Mouse (Mus musculus): ENCODE data around the gene Akr1c13.
"Not testable (repeated sequence)": the region's sequence is repeated elsewhere in the genome, so short reads cannot be mapped to it uniquely, and the experiment has no call there.

Gene Akr1c13

DNA sequence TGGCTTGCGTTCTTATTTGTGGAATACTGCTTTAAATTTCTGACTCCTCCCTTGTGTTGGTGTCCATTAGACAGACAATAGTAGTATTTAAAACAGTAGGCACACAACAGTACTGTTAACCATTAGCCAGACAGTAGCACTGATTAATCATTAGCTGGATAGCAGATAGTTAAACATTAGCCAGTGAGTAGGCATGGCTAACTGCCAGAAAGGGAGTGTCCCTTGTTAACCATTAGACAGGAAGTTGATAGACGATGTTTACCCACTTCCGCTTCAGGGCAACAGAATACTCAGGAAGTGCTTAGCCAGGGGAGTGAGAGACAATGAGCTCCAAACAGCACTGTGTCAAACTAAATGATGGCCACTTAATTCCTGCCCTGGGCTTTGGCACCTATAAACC is at the start of gene Akr1c13:
TSS of gene Akr1c13 (plus strand) at position 247 of the 400 bp plus-strand sequence.
- DNase-seq (ENCODE audit: extremely low read depth, low read depth, low spot score) = no peak

DNA sequence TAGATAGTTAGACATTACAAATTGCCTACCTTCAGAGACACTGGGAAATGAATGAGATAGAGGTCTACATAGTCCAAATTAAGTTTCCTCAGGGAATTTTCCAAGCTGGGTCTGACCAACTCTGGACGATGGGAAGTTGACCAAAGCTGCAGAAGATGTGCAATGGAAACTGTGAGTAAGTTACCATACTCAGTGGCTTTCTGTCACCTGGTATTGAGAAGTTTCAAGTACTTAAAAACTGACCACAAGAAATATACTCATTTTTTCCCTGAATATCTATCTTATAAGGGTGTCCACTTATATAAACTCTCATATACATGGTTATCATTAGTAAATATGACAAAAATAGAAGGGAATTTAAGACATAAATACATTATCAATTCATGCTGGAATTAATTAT is 46.7 kb upstream of the Akr1c13 start:
- DNase-seq (ENCODE audit: extremely low read depth, low read depth, low spot score) = no peak

DNA sequence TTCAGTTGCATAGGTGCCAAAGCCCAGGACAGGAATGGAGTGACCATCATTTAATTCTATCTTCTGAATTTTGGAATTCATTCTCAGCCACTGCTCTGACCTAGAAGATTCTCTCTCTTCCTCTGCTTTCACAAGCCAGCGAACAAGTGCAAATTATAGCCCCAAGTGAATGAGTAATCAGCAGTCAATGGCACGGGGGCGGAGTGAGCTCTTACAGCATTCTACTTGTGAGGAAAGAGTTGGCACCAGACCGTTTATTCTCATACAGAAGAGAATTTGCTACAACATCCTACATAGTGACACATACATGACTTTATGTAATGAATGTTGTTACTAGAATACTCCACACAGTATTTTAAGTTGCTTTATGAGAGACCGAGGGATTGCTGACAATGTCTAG is 40.4 kb upstream of the Akr1c13 start, which contains the start of gene Akr1c18:
TSS of gene Akr1c18 (minus strand) at position 137 of the 400 bp plus-strand sequence.
- peak; percentile 75 for DNase-seq (ENCODE audit: extremely low read depth, low read depth, low spot score)

DNA sequence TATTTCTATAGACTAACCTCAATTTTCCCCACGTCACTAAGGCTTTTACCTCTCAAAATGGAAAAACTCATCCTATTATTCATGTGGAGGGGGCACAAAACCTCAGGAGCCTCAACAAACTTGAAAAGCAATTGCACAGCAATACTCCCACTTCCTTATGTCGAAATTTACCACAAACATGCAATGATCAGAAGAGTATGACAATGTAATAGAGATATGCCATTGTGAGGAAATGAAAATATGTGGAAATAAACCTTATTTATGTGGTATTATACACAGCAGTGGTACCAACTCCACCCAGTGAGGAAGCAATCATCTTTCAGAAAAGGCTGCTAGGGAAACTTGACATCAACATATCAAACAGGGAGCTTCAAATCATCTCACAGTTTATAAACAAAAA is 38.0 kb upstream of the Akr1c13 start:
- DNase-seq (ENCODE audit: extremely low read depth, low read depth, low spot score) = no peak

DNA sequence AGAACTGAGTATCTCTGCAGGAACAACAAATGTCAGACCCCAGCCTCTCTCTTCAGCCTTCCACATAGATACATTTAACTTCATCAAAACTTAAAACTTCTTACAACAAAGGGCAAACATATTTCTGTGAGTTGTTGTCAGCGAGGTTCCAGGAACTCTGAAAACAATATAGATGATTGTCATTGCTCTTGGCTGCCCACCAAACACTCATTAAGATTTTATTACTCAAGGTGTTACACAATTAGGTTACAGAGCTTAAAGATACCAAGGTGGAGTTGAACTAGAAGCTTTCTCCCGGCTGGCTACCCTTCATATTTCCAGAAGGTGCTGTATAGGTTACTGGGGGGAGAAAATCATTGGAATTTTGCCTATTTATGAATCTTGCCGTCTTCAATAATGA is 37.4 kb upstream of the Akr1c13 start:
- peak; percentile 51 for DNase-seq (ENCODE audit: extremely low read depth, low read depth, low spot score)

DNA sequence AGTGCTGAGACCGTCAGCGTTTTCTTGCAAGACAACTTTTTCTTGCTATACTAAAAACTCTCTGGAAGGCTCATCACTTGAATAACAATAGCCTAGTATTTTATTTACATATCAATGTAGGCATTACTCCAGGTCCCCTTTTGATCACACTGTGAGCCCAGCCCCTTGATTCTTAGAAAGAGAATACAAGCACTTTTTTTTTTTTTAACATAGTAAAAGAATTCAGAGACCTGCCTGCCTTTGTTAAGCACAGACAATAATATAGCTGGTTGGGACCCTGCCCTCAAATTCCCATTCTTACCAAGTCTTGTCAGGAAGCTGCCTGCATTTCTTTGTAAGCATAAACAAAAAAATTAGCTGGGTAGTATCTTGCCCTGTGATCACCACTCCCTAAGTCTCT is 35.7 kb upstream of the Akr1c13 start:
- no peak for DNase-seq (ENCODE audit: extremely low read depth, low read depth, low spot score)

DNA sequence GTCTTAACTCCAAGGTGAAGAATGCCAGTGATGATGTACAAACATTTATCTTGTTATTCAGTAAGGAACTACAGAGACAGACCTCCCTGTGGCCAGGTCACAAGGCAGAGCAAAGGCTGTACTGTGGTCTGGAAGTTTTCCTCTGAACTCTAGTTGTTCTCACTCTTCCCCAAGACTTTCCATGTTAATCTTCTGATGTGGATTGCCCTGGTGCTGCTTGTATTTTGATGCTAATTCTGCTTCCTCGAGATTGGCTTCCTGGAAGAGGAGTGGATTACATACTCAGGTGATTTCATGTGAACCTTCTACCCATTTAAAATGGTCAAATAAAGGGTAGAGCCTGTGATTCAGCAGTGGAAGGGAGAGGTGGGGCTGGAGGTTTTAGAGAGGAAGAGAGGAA is 22.9 kb upstream of the Akr1c13 start:
- no peak for DNase-seq (ENCODE audit: extremely low read depth, low read depth, low spot score)

DNA sequence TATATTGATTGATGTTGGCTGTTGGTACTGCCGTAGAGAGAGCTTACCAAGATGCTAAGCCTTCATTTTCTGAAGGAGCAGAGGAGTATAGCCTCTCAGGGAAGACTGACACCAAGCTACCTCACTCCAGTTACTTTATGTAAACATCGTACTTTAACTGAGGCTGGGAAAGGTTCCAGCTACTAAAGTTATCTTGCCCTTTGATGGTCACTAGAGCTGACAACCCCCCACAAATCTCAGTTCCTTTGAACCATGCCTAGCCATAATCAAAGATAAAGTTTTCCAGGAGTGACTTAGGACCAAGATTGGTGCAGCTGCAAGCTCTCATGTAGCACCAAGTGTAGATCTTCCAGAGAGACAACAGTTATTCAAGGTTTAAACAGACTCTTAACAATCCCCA is 18.0 kb upstream of the Akr1c13 start:
- DNase-seq (ENCODE audit: extremely low read depth, low read depth, low spot score) = no peak

DNA sequence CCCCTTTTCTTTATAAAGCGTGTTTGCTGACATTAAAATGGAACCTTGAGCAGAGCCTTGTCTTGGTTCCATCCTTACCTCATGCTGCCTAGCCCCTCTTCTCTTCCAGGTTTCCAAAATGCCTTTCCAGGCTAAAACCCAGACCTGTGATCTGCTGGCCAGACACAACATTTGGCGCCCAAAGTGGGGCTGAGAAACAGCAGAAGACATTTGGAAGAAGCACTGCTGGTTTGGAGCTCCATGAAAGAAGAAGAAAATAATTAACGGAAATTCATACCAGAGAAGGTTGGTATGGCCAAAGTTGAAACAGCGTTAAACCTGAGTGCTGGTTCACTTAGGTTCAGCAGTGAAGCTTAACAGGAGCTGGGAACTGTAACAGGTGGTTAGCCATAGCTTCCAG is 9.6 kb upstream of the Akr1c13 start:
- DNase-seq (ENCODE audit: extremely low read depth, low read depth, low spot score) = not testable (repeated sequence)

DNA sequence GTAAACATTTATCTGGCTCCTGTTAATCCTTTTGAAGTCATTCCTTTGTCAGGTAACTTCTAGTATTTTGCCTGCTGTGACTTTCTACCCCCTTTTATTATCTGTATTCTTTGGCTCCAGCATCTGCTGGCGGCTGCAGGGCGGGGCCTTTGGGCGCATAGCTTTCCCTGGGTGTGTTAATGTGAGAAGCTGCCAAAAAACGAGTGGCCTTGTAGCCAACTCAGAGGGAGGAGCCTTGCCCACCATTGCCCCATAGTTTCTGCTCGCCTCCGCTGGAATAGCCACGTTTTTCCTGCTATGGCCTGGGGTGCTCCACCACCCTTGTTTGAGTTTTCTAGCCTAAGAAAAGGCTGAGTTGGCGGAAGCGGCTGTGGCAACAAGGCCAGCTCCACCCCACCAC is 7.8 kb upstream of the Akr1c13 start:
- DNase-seq (ENCODE audit: extremely low read depth, low read depth, low spot score) = peak; percentile 88

DNA sequence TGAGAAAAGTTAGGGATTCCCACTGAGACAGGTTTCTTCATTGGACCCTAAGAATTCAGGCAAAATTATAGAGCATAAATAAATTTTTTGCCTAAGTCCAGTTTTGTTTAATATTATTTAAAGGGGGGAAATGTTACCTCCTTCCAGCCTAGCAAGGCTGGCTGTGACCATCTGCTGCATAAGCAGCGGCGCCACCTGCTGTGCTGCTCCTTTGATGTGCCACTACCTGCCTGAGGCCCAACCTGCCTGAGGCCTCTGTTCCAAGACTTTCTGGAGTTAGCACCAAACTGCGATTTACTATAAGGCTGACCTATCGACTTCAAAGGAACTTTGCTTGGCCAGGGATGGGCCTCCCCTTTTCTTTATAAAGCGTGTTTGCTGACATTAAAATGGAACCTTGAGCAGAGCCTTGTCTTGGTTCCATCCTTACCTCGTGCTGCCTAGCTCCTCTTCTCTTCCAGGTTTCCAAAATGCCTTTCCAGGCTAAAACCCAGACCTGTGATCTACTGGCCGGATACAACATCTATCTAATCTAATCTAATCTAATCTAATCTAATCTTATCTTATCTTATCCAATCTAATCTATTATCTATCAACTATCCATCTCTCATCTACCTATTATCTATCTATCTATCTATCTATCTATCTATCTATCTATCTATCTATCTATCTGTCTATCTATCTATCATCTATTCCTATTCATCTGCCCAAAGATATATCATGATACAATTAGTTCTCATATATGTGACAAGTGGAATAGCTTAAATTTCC is 4.1 kb upstream of the Akr1c13 start:
- not testable (repeated sequence) for DNase-seq (ENCODE audit: extremely low read depth, low read depth, low spot score)

DNA sequence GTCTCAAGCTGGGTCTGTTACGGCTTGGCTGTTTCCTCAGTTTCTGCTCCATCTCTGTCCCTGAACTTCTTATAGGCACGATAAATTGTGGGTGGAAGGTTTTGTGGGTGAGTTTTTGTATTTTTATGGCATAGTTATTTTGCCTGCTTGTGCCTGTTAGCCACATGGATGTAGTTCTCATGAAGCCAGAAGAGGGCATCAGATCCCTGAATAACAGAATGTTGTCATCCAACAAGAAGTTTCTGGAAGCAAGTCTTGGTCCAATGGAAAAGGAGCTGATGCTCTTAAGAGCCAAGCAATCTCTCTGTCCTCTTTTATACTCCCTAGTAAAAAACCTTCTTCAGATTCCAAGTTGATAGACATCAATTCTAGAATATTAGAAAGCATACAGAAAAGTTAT is 2.8 kb upstream of the Akr1c13 start:
- DNase-seq (ENCODE audit: extremely low read depth, low read depth, low spot score) = no peak

DNA sequence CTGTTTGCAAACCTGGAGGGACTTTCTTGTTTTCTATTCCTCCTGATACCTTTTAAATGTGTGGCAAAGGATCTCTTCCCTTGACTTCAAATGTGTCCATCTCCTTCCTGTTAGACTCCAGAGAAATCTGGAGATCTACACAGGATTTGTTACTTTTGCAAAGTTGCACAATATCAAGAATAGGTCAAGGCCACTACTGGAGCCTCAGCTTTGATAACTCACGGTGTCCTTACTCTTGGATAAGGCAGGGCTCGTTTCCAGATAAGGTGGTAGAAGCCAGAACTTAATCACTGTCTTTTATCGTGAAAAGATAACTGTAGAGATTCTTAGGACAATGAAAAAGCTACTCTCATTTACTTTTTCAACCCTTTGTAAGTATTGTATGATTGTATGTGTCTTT is 1.6 kb downstream of the Akr1c13 start:
- DNase-seq (ENCODE audit: extremely low read depth, low read depth, low spot score) = no peak

DNA sequence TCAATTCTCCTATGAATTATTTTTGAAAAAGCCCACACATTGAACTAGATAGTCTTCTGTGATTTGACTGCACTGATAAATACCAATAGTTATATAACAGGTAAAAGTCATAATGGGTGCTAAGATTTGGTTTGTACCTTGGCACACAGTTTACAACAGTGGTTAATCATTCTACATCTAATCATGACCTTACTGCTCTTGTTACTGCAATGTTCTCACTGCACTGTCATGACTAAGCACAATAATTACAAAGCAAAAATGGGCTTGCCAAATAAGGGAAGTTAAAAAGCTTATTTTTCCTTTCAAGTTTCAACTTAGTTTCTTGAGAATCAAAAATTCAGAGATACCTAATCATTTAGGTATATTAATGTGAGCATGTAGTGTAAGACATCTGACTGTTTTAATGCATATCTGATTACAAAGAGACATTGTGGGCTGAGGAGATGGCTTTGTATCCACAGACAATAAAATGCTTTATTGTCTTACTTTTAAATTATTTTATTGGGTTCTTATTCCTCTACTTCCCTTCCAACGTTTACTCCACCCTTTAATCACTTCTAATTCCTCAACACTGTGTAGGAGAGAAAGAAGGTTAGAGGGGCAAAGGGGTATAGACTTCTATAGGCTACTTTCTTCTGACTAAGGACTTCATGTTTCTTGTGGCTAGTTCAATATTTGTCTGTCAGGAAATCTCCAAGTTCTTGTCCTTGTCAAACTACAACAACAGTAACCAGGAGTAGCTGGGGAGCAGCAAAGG is 15.4 kb downstream of the Akr1c13 start:
- no peak for DNase-seq (ENCODE audit: extremely low read depth, low read depth, low spot score)

DNA sequence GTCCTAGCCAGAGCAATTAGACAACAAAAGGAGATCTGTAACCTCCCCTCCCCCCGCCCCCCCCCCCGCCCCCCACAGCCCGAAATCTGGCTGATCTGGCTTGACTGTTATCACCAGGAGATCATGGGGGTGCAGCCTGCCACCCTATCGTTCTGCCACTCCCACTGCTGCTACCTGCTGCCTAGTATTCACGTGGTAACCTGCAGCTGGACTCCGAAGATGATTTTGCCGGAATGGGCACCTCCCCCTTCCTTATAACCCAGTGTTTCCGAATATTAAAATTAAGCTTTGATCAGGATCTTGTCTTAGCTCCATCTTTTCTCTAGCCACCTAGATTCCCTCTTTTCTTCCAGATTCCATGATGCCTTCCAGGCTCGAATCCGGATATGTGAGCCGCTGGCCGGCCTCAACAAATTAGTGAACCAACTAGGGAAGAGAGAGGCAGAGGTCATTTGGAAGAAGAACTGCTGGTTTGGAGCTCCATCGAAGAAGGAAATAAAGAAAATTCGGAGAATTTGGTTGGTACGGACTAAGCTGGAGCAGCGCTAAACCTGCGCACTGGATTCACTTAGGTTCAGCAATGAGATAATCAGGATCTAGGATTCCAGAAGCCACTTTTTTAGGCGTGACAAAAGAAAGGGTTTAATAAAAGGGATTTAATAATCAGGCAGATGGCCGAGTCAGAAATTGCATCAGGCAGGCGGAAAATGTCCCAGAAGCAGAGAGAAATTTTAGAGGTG is 20.8 kb downstream of the Akr1c13 start:
- no peak for DNase-seq (ENCODE audit: extremely low read depth, low read depth, low spot score)

DNA sequence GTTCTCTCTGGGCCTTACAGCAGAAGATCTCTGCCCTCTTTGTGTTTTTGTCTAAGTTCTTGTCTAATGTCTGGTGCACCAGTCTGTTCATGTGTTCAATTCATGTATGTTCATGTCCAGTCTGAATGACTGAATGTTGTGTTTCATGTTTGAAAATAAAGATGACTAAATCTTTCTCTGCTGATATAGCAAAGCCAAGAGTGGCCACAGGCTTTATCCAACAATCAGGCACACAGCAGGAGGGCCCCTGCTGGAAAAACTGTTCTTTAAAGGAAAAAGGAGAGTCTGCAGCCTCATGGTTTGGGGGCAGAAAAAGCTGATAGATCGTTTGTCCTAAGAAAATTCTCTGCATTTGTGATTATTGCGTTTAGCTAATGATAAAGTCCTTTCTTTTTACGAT is 21.4 kb downstream of the Akr1c13 start:
- no peak for DNase-seq (ENCODE audit: extremely low read depth, low read depth, low spot score)

DNA sequence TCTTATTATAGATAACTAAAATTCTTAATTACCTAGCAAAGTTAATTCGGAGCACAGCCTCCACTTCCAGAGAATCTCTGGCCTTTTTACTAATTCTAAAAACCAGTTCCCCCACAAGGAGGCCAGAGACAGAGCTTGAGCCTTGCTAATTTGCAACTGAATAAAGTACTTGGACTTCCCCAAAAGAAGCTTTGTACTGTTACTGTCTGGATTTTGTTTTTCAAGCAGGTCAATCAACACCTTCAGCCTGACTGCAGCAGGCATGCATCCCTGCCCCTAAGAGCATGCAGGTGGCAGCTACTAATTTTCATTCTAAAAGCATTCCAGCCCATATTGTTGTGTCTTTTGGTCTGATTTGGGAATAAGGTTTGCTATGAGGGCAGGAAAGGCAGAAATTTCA is 24.5 kb downstream of the Akr1c13 start:
- DNase-seq (ENCODE audit: extremely low read depth, low read depth, low spot score) = not testable (repeated sequence)

DNA sequence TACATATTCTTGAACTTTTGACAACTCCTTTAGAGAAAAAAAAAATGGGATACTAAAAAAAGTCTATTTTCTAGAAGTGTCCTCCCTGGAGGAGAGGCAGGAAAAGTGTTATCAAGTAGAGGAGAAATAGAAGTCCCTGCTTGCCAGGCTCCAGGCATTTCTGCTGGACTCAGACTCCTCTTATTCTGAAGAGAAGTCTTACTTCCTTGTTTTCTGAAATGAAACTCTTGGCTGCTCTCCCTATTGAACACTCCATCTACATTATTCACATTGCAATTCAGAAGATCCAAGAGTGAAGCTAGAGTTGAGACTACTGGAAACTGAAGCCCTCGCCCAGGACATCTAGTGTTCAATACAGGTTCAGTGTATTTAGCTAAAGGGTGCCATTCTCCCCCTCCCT is 37.5 kb downstream of the Akr1c13 start, which contains the start of gene Akr1c19:
TSS of gene Akr1c19 (plus strand) at position 260 of the 400 bp plus-strand sequence.
- no peak for DNase-seq (ENCODE audit: extremely low read depth, low read depth, low spot score)

DNA sequence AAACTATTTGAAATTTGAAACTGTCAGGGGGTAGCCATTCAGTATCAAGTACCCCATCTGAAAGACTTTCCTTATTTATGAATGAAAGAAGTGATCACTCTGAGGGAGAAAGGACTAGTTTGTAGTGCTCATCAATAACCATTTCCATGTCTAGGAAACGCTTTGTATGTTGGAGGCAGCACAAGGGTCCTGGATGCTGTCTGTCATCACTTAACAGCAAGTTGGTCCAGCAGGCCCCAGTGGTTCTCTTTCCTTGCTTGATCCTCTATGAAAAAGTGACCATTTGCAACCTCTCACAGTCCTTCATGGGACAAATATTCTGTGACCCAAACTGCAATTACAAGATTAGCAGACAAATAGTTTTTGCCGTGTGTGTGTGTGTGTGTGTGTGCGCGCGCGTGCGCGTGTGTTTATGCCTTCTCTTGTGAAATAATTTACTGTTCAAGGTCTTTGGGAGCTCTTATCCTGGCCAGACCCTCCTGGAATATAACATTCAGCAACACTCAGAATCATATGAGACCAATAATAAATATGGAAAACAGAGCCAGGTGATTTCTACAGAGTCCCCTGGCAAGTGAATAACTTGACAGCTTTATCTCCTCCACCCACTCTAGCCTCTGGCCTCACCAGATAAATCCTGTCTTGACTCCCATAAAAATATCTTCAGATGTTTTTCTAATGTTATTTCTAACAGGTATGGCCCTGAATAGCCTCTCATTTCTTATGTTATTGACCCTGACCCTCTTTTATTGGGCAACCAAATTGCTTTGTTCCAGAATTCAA is 40.1 kb downstream of the Akr1c13 start:
- peak; percentile 75 for DNase-seq (ENCODE audit: extremely low read depth, low read depth, low spot score)

DNA sequence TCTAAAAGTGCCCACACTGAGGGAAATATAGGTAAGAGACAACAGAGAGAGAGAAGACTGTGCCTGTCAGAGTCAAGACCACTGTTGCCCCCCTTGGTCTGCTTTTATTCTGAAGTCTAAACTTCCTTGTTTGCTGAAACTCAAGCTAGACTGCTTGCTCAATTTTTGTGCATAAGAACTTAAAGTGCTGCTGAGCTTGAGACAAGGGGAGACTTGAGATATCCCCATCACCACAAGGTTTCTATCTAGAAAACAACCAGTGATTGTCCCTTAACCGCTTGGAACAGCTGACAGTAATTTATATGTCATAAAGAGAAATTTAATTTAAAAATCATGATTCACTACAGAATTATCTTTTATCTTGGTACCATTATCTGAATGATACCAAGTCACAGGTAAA is 42.2 kb downstream of the Akr1c13 start:
- no peak for DNase-seq (ENCODE audit: extremely low read depth, low read depth, low spot score)

Measured in fat pad, adult 2 months (tissue).